Mouse (Mus musculus) heart, adult 8-10 months (tissue): ENCODE results near the gene Cdh5. TPM values are rescaled to one million over a fixed set of nuclear protein-coding genes. Genes with fewer than 3 reads are reported as not detected.
A peak's percentile ranks its signal among the peaks of the same experiment; 100 is the strongest.
"Not testable (repeated sequence)": the region's sequence is repeated elsewhere in the genome, so short reads cannot be mapped to it uniquely, and the experiment has no call there.

ENCODE experiments used
- DNase-seq: peaks from one replicate; pipeline ENCODE4 v3.0.0; 2022; ENCODE audit warnings: low spot score
- total RNA-seq, 4 experiments: library from RNA; stranded (reverse); gene quantifications; 2 replicates each; pipeline ENCODE4 v1.2.4; 2022

The Cdh5 gene
- total RNA-seq, 4 experiments from 2014 or later = 92.8 to 120 (median 112) TPM

GRCm38 (mm10) chr8:104090993-104091900 lies 10.2 kb upstream of the Cdh5 start:
- not testable (repeated sequence) for DNase-seq

- DNase-seq = no peak
These were observed 8.1 kb upstream of the Cdh5 start for GRCm38 (mm10) chr8:104093336-104093735.

- DNase-seq = peak; percentile 69
These were observed 5.8 kb upstream of the Cdh5 start for GRCm38 (mm10) chr8:104095595-104095994.

GRCm38 (mm10) chr8:104096644-104097043 lies 4.8 kb upstream of the Cdh5 start:
- peak; percentile 78 for DNase-seq

GRCm38 (mm10) chr8:104098671-104099346 lies 2.6 kb upstream of the Cdh5 start:
- peak; percentile 56 for DNase-seq

GRCm38 (mm10) chr8:104099347-104100099 lies 1.9 kb upstream of the Cdh5 start:
- DNase-seq = peak; percentile 45

GRCm38 (mm10) chr8:104100724-104101123 lies 701 bp upstream of the Cdh5 start:
- DNase-seq = not testable (repeated sequence)

- peak; percentile 63 for DNase-seq
These were observed 2.0 kb downstream of the Cdh5 start for GRCm38 (mm10) chr8:104103462-104103861.

GRCm38 (mm10) chr8:104105768-104106167 lies 4.3 kb downstream of the Cdh5 start:
- DNase-seq = no peak

- DNase-seq = no peak
These were observed 5.0 kb downstream of the Cdh5 start for GRCm38 (mm10) chr8:104106276-104106946.

- DNase-seq = no peak
These were observed 5.7 kb downstream of the Cdh5 start for GRCm38 (mm10) chr8:104107111-104107510.

GRCm38 (mm10) chr8:104108048-104108447 lies 6.6 kb downstream of the Cdh5 start:
- no peak for DNase-seq

- peak; percentile 53 for DNase-seq
These were observed 9.2 kb downstream of the Cdh5 start for GRCm38 (mm10) chr8:104110498-104111134.

GRCm38 (mm10) chr8:104121640-104122416 lies 20.4 kb downstream of the Cdh5 start:
- DNase-seq = no peak

- DNase-seq = no peak
These were observed 21.7 kb downstream of the Cdh5 start for GRCm38 (mm10) chr8:104123080-104123657.

- no peak for DNase-seq
These were observed 23.1 kb downstream of the Cdh5 start for GRCm38 (mm10) chr8:104124534-104124933.

GRCm38 (mm10) chr8:104127160-104127883 lies 25.9 kb downstream of the Cdh5 start:
- DNase-seq = no peak

GRCm38 (mm10) chr8:104130916-104131315 lies 29.5 kb downstream of the Cdh5 start:
- DNase-seq = no peak

GRCm38 (mm10) chr8:104131414-104131975 lies 30.1 kb downstream of the Cdh5 start:
- DNase-seq = no peak
